Mouse (Mus musculus): ENCODE data around the gene Rps21. TPM values are rescaled to one million over a fixed set of nuclear protein-coding genes. Genes with fewer than 3 reads are reported as not detected.

Gene Rps21
- polyA plus RNA-seq, 1 experiment from 2014 or later = 509 TPM

DNA sequence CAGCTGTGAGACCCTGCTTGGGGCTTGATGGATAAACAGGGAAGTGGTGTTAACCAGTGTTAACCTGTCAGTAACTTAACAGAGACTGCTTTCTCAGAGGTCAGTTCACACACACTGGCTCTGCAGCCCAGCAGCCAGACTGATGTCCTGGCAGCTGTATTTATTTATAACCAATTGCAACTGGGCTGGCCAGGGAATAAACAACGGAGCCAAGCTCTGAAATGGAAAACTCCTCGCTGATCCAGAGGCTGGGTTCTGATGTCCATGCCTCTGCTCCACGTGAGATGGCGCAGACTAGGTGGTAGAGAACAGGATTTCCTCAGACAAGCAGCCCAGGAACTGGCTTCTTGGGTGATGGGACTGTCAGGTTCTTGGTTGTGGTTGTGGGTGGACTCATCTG, 34.8 kb downstream of the Rps21 start:
- Histone ChIP-seq H3K9ac (no peak overlapping the region), H3K36me3 (replicated peaks; ENCODE audit: control insufficient read depth, insufficient read depth) (no peaks in the 10 kb centered on the region), H3K9me3 (ENCODE audit: control insufficient read depth, low read length) (no peaks in the 10 kb centered on the region), H3K27ac (no peak overlapping the region), H3K4me1 (replicated peaks; ENCODE audit: control insufficient read depth, insufficient read depth, low read length) (no peaks in the 10 kb centered on the region), H3K4me2 (replicated peaks) (no peak overlapping the region), H3K4me3 (replicated peaks; ENCODE audit: low read length) (no peak overlapping the region), H3K27me3 (ENCODE audit: control insufficient read depth, insufficient read depth, low read length) (no peaks in the 10 kb centered on the region)
- ATAC-seq (ENCODE audit: low FRiP score) = no peak
- WGBS = 78% methylated on average over 4 of the region's 4 CpGs
- DNase-seq (ENCODE audit: low spot score) = no peak

DNA sequence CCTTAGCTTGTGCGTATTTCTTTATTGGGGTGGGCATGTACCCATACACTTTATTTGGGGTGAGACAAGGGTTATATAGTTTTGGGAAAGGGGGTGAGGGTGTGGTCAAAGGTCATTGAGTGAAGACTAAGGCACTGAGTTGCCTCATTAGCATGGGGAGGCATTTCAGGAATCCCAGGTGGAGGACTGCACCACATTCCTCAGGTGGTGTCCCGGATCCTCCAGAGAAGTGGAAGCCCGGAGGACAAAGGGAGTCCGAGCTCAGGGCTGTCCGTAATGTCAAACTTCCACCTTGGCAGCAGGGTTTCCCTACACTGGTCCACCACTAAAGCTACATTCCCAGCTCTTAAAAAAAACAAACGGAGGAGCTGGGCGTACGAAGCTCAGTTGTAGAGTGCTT, 35.7 kb downstream of the Rps21 start:
- Histone ChIP-seq H3K4me1 (replicated peaks; ENCODE audit: control insufficient read depth, insufficient read depth, low read length) (no peaks in the 10 kb centered on the region), H3K36me3 (replicated peaks; ENCODE audit: control insufficient read depth, insufficient read depth) (no peaks in the 10 kb centered on the region), H3K9me3 (ENCODE audit: control insufficient read depth, low read length) (no peaks in the 10 kb centered on the region), H3K9ac (no peak overlapping the region), H3K4me3 (replicated peaks; ENCODE audit: low read length) (no peak overlapping the region), H3K27ac (no peak overlapping the region), H3K4me2 (replicated peaks) (no peak overlapping the region), H3K27me3 (ENCODE audit: control insufficient read depth, insufficient read depth, low read length) (no peaks in the 10 kb centered on the region)
- no peak for DNase-seq (ENCODE audit: low spot score)
- no peak for ATAC-seq (ENCODE audit: low FRiP score)
- WGBS = 71% methylated on average over 8 of the region's 8 CpGs

DNA sequence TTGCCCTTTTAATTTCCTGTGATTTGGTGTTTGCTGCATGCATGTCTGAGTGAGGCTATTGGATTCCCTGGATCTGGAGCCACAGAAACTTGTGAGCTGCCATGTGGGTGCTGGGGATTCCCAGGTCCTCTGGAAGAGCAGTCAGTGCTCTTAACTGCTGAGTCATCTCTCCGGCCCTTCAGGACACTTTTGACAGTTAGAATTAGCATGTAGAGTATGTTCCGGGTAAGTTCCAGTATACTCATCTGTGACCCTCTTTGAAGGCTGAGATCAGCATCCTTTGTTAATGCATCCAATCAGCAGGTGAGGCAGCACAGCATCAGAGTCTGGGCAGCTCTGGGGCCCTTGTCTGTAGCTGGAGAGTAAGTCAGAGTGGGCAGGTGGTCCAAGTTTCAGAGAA, 43.1 kb downstream of the Rps21 start:
- Histone ChIP-seq H3K27me3 (ENCODE audit: control insufficient read depth, insufficient read depth, low read length) (no peaks in the 10 kb centered on the region), H3K4me3 (replicated peaks; ENCODE audit: low read length) (no peak overlapping the region), H3K4me2 (replicated peaks) (no peak overlapping the region), H3K9me3 (ENCODE audit: control insufficient read depth, low read length) (peaks cover 10% of the 10 kb centered on the region; the same call in 1 of the 2 replicates), H3K4me1 (replicated peaks; ENCODE audit: control insufficient read depth, insufficient read depth, low read length) (no peaks in the 10 kb centered on the region), H3K27ac (no peak overlapping the region), H3K9ac (no peak overlapping the region), H3K36me3 (replicated peaks; ENCODE audit: control insufficient read depth, insufficient read depth) (no peaks in the 10 kb centered on the region)
- WGBS = 89% methylated on average over 2 of the region's 2 CpGs
- no peak for ATAC-seq (ENCODE audit: low FRiP score)
- DNase-seq (ENCODE audit: low spot score) = no peak

DNA sequence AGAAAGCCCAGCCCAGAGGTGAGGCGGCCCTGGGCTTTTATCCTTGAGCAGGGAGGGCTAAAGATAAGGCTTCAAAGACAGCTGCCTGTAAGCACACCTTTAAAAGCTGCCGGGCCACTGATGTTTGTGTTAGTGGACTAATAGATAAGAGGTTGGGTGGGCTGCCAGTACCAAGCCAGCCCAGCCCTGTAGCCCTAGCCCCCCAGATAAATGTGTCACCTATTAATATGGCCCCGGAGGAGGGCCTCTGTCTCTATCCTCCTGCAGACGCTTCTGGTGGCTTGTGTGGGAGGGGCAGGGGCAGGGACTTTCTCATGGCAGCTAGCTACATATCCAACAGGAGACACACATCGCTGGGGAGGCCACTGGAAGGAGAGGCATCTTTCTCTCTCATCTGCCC, 43.6 kb downstream of the Rps21 start:
- no peak for DNase-seq (ENCODE audit: low spot score)
- no peaks in the 10 kb centered on the region for H3K4me1 ChIP-seq (replicated peaks; ENCODE audit: control insufficient read depth, insufficient read depth, low read length)
- WGBS = 62% methylated on average over 5 of the region's 5 CpGs

DNA sequence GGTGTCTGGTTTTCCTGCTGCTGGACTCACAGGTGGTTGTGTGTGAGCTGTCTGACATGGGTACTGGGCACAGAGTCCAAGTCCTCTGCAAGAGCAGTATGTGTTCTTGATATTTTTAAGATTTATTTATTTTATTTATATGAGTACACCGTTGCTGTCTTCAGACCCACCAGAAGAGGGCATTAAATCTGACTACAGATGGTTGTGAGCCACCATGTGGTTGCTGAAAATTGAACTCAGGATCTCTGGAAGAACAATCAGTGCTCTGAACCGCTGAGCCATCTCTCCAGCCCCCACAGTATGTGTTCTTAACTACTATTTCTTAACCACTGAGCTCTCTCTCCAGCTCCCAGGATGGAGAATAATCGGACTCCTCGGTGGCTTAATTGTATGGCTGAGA, 45.0 kb downstream of the Rps21 start:
- WGBS = 79% methylated on average over 4 of the region's 4 CpGs
- Histone ChIP-seq H3K4me3 (replicated peaks; ENCODE audit: low read length) (no peak overlapping the region), H3K9me3 (ENCODE audit: control insufficient read depth, low read length) (peaks cover 10% of the 10 kb centered on the region; the same call in 1 of the 2 replicates), H3K27me3 (ENCODE audit: control insufficient read depth, insufficient read depth, low read length) (no peaks in the 10 kb centered on the region), H3K27ac (no peak overlapping the region), H3K4me1 (replicated peaks; ENCODE audit: control insufficient read depth, insufficient read depth, low read length) (no peaks in the 10 kb centered on the region), H3K9ac (no peak overlapping the region), H3K4me2 (replicated peaks) (no peak overlapping the region), H3K36me3 (replicated peaks; ENCODE audit: control insufficient read depth, insufficient read depth) (no peaks in the 10 kb centered on the region)
- DNase-seq (ENCODE audit: low spot score) (no peak), ATAC-seq (ENCODE audit: low FRiP score) (no peak)

More for the DNA sequence above, 43.6 kb downstream of the Rps21 start:
- Histone ChIP-seq H3K27ac (no peak overlapping the region), H3K4me2 (replicated peaks) (no peak overlapping the region), H3K36me3 (replicated peaks; ENCODE audit: control insufficient read depth, insufficient read depth) (no peaks in the 10 kb centered on the region), H3K4me3 (replicated peaks; ENCODE audit: low read length) (no peak overlapping the region), H3K27me3 (ENCODE audit: control insufficient read depth, insufficient read depth, low read length) (no peaks in the 10 kb centered on the region), H3K9ac (no peak overlapping the region), H3K9me3 (ENCODE audit: control insufficient read depth, low read length) (peaks cover 10% of the 10 kb centered on the region; the same call in 1 of the 2 replicates)
- no peak for ATAC-seq (ENCODE audit: low FRiP score)

DNA sequence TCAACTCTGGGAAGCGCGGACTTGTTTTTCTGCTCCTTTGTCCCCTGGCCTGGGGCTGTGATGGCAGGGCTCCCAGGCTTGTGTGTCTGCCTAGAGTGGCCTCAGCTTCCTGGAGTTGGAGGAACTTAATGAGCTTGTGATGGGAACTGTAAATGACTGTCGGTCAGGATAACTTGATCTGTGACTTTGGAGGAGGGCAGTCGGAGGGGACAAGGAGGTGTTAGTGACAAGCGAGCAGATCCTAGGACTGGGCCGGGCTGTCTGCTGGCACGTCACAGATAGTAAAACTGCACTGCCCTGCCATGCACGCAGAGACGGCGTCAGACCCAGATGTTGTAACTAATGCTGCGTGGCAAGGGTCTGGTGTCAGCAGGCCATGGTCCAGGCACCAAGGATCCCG, 46.3 kb downstream of the Rps21 start:
- DNase-seq (ENCODE audit: low spot score) = no peak
- H3K4me3 ChIP-seq (replicated peaks; ENCODE audit: low read length) = no peak overlapping the region
- peaks cover 10% of the 10 kb centered on the region; the same call in 1 of the 2 replicates for H3K9me3 ChIP-seq (ENCODE audit: control insufficient read depth, low read length)
- no peaks in the 10 kb centered on the region for H3K27me3 ChIP-seq (ENCODE audit: control insufficient read depth, insufficient read depth, low read length)
- H3K4me1 ChIP-seq (replicated peaks; ENCODE audit: control insufficient read depth, insufficient read depth, low read length) = no peaks in the 10 kb centered on the region
- 92% methylated on average over 12 of the region's 12 CpGs for WGBS
- H3K9ac ChIP-seq = no peak overlapping the region
- no peaks in the 10 kb centered on the region for H3K36me3 ChIP-seq (replicated peaks; ENCODE audit: control insufficient read depth, insufficient read depth)
- no peak overlapping the region for H3K27ac ChIP-seq
- H3K4me2 ChIP-seq (replicated peaks) = no peak overlapping the region
- ATAC-seq (ENCODE audit: low FRiP score) = no peak

DNA sequence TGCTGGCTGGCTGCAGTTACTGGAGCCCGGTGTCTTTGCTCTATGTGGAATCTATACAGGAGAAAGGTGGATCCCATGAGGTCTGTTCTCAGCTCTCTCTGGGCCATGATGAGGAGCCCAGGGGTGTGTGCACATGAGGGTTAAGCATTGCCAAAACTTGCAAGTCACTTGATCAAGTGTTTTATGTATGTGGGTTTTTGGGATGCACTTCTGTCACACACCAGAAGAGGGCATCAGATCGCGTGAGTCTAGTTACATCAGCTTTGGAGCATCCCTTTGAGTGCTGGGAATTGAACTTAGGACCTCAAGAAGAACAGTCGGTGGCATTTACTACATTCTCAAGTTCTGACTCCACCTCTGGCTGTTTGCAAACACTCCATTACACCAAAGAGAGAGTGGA, 47.4 kb downstream of the Rps21 start:
- no peak overlapping the region for H3K4me3 ChIP-seq (replicated peaks; ENCODE audit: low read length)
- 53% methylated on average over 4 of the region's 4 CpGs for WGBS
- H3K4me2 ChIP-seq (replicated peaks) = no peak overlapping the region
- H3K4me1 ChIP-seq (replicated peaks; ENCODE audit: control insufficient read depth, insufficient read depth, low read length) = no peaks in the 10 kb centered on the region
- peaks cover 10% of the 10 kb centered on the region; the same call in 1 of the 2 replicates for H3K9me3 ChIP-seq (ENCODE audit: control insufficient read depth, low read length)
- no peak overlapping the region for H3K9ac ChIP-seq
- DNase-seq (ENCODE audit: low spot score) (no peak), ATAC-seq (ENCODE audit: low FRiP score) (no peak)
- H3K36me3 ChIP-seq (replicated peaks; ENCODE audit: control insufficient read depth, insufficient read depth) = no peaks in the 10 kb centered on the region
- no peak overlapping the region for H3K27ac ChIP-seq
- H3K27me3 ChIP-seq (ENCODE audit: control insufficient read depth, insufficient read depth, low read length) = no peaks in the 10 kb centered on the region

DNA sequence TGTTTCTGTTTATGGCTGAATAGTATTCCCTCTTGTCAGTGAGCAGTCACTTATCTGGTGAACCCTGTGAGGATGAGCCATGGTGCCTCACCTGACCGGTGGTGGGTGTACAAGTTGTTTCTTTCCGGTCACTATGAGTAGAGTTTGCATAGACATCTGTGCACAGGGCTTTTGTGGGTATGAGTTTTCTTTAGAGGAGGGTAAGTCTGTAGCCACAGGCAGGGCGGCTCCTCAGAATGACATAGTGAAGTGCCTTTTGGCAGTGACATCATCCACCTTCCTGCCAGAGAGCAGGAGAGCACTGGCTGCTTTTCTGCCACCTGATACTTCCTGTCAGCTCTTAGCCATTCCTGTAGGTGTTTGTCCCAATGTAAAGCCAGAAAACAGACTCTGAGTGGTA, 48.3 kb downstream of the Rps21 start:
- WGBS = 92% methylated on average over 3 of the region's 3 CpGs
- H3K9ac ChIP-seq = no peak overlapping the region
- no peak for ATAC-seq (ENCODE audit: low FRiP score)

DNA sequence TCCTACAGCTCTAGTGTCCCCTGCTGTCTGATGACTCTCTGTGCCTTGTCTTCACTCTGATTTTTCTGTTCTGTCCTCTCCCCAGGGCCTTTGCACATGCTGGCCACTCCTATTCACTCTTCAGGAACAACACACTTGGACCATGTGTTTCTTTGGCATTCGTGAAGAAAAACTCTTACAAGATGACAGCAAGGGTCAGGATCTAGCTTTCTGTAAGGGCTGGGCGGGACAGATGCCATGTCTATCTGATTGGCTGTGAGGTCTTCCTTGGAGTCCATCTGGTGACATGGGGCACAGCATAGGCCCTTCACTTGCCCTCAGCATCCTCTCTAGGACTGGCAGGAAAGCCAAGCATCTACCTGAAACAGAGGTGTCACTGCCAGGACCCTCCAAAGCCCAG, 48.8 kb downstream of the Rps21 start:
- H3K36me3 ChIP-seq (replicated peaks; ENCODE audit: control insufficient read depth, insufficient read depth) = no peaks in the 10 kb centered on the region
- ATAC-seq (ENCODE audit: low FRiP score) (no peak), DNase-seq (ENCODE audit: low spot score) (no peak)
- H3K4me3 ChIP-seq (replicated peaks; ENCODE audit: low read length) = no peak overlapping the region
- H3K4me2 ChIP-seq (replicated peaks) = no peak overlapping the region
- 77% methylated on average over 2 of the region's 2 CpGs for WGBS
- no peak overlapping the region for H3K27ac ChIP-seq
- H3K27me3 ChIP-seq (ENCODE audit: control insufficient read depth, insufficient read depth, low read length) = no peaks in the 10 kb centered on the region
- peaks cover 10% of the 10 kb centered on the region; the same call in 1 of the 2 replicates for H3K9me3 ChIP-seq (ENCODE audit: control insufficient read depth, low read length)
- no peaks in the 10 kb centered on the region for H3K4me1 ChIP-seq (replicated peaks; ENCODE audit: control insufficient read depth, insufficient read depth, low read length)
- H3K9ac ChIP-seq = no peak overlapping the region

More for the DNA sequence above, 48.3 kb downstream of the Rps21 start:
- no peak overlapping the region for H3K27ac ChIP-seq
- DNase-seq (ENCODE audit: low spot score) = no peak
- H3K4me2 ChIP-seq (replicated peaks) = no peak overlapping the region
- no peaks in the 10 kb centered on the region for H3K4me1 ChIP-seq (replicated peaks; ENCODE audit: control insufficient read depth, insufficient read depth, low read length)
- H3K36me3 ChIP-seq (replicated peaks; ENCODE audit: control insufficient read depth, insufficient read depth) = no peaks in the 10 kb centered on the region
- H3K4me3 ChIP-seq (replicated peaks; ENCODE audit: low read length) = no peak overlapping the region
- peaks cover 10% of the 10 kb centered on the region; the same call in 1 of the 2 replicates for H3K9me3 ChIP-seq (ENCODE audit: control insufficient read depth, low read length)
- H3K27me3 ChIP-seq (ENCODE audit: control insufficient read depth, insufficient read depth, low read length) = no peaks in the 10 kb centered on the region
